Mouse (Mus musculus): ENCODE results near the gene Pdpr. TPM values are rescaled to one million over a fixed set of nuclear protein-coding genes. Genes with fewer than 3 reads are reported as not detected.

The Pdpr gene
- polyA plus RNA-seq (2015; fragmentation: Nextera tagmentation; extraction: Ambion mirVana): 10.3 and 13.6 TPM in 2 replicates

DNA sequence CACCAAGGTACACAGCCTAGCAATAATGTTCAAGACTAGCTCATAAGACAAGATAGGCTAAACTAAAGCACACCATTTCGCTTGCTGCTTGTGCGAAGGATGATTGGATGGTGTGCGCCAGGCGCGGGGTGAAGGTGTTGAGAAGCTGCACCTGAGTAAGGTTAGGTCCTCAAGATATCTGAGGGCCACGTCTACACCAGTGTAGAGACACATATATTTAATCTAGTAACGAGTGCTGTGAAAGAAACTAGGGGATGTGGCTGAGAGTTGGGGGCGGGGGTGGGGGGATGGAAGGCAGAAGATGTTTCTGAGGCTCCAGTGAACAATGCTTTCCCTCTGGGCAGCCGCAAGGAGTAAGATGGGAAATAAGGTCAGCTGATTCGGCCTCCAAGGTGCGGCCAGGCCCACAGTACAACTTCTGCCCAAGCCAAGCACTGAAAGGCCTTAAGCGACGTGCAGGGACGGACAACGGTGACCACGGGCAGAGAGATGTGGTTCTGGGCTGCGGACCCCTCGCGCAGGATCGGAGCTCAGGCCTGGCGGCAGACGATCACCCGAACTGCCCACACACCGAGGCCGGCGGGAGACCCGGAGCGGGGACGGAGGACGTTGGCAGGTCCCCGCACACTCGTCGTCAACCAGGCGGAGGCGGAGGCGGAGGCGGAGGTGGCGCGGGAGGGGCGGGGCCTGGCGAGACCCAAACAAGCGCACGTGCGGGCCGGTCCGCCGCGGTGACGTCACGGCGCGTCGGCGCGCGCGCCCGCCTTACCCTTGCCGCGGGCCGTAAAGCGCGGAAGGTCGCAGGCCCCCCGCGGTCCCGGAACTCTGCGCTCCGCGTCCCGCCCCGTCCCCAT, at the start of gene Pdpr:
TSS of gene Pdpr (plus strand) at position 766 of the 854 bp plus-strand sequence.
- H3K27me3 ChIP-seq (ENCODE audit: control insufficient read depth, insufficient read depth, low read length): no peaks in the 10 kb centered on the region
- no peaks in the 10 kb centered on the region for H3K9me3 ChIP-seq (replicated peaks; ENCODE audit: control insufficient read depth, low read length)
- no peaks in the 10 kb centered on the region for H3K36me3 ChIP-seq (ENCODE audit: control insufficient read depth, insufficient read depth)
- H3K9ac ChIP-seq (ENCODE audit: low read length): peak within 1 kb of the TSS; percentile 82
- H3K4me1 ChIP-seq (ENCODE audit: control insufficient read depth, insufficient read depth, low read length): peaks cover 13% of the 10 kb centered on the region
- H3K27ac ChIP-seq (ENCODE audit: low read length): peak within 1 kb of the TSS; percentile 62
- H3K4me3 ChIP-seq (ENCODE audit: low read length): peak within 1 kb of the TSS; percentile 65
- H3K4me2 ChIP-seq (ENCODE audit: low read depth, low read length): peak within 1 kb of the TSS; percentile 79
- WGBS: 7% methylated on average over 44 of the region's 72 CpGs
- ATAC-seq (replicated peaks; ENCODE audit: extremely low read depth, insufficient read depth, low FRiP score): peak; percentile 92

GRCm38 (mm10) chr8:111048694-111049093, 45.7 kb upstream of the Pdpr start:
- H3K9ac ChIP-seq (ENCODE audit: low read length): no peak overlapping the region
- no peak overlapping the region for H3K4me3 ChIP-seq (ENCODE audit: low read length)
- no peak for ATAC-seq (replicated peaks; ENCODE audit: extremely low read depth, insufficient read depth, low FRiP score)

DNA sequence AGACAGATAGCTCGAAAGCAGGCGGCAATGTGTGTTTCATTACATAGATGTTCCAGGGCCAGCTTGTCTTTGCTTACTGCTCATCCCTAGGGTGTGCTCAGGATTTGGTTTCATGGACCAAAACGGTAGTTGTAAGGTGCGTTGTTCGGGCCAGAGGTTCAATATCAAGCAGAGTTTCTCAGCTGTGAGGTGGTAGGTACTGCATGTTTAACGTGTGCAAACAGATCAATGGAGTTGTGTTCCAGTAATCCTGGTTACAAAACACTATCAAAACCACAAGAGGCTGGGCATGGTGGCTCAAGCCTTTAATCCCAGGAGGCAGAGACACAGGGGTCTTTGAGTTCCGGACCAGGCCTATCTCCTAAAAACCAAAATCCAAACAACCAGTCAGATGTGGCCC, 45.3 kb upstream of the Pdpr start:
- H3K9me3 ChIP-seq (replicated peaks; ENCODE audit: control insufficient read depth, low read length): no peaks in the 10 kb centered on the region
- peaks cover 92% of the 10 kb centered on the region for H3K36me3 ChIP-seq (ENCODE audit: control insufficient read depth, insufficient read depth)
- H3K4me2 ChIP-seq (ENCODE audit: low read depth, low read length): no peak overlapping the region
- 95% methylated on average over 7 of the region's 7 CpGs for WGBS
- H3K4me3 ChIP-seq (ENCODE audit: low read length): no peak overlapping the region
- H3K27me3 ChIP-seq (ENCODE audit: control insufficient read depth, insufficient read depth, low read length): no peaks in the 10 kb centered on the region
- H3K27ac ChIP-seq (ENCODE audit: low read length): no peak overlapping the region
- no peak for ATAC-seq (replicated peaks; ENCODE audit: extremely low read depth, insufficient read depth, low FRiP score)
- H3K4me1 ChIP-seq (ENCODE audit: control insufficient read depth, insufficient read depth, low read length): no peaks in the 10 kb centered on the region
- no peak overlapping the region for H3K9ac ChIP-seq (ENCODE audit: low read length)

More at GRCm38 (mm10) chr8:111048694-111049093, 45.7 kb upstream of the Pdpr start:
- H3K4me2 ChIP-seq (ENCODE audit: low read depth, low read length): no peak overlapping the region
- WGBS: 90% methylated on average over 2 of the region's 2 CpGs
- H3K36me3 ChIP-seq (ENCODE audit: control insufficient read depth, insufficient read depth): peaks cover 91% of the 10 kb centered on the region
- no peaks in the 10 kb centered on the region for H3K27me3 ChIP-seq (ENCODE audit: control insufficient read depth, insufficient read depth, low read length)
- H3K9me3 ChIP-seq (replicated peaks; ENCODE audit: control insufficient read depth, low read length): no peaks in the 10 kb centered on the region
- no peaks in the 10 kb centered on the region for H3K4me1 ChIP-seq (ENCODE audit: control insufficient read depth, insufficient read depth, low read length)
- no peak overlapping the region for H3K27ac ChIP-seq (ENCODE audit: low read length)

DNA sequence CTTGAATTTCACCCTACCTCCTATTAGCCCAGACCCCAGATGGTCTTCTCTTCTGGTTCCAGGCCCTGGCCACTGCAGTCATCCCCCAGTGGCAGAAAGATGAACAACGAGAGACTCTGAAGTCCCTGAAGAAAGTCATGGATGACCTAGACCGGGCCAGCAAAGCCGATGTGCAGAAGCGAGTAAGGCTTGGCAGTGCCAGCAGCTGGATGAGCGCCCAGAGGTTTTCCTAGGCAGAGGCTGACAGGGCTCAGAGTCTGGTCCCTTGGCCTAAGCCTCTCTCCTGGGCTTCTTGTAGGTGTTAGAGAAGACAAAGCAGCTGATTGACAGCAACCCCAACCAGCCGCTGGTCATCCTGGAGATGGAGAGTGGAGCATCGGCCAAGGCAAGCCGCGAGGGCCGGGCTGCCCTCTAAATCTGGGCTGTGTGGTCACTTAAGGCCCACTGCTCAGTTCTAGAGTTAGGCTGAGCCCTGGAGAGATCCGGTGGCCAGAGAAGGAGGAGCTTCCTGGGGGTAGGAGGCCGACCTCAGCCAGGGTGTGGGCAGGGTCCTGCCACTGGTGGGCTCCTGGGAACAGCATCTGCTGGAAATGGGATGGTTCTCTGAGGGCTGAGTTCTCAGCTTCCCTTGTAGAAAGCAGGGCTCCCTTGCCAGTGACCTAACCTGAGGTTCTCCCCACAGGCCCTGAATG, 40.5 kb upstream of the Pdpr start:
- Histone ChIP-seq H3K27me3 (ENCODE audit: control insufficient read depth, insufficient read depth, low read length) (no peaks in the 10 kb centered on the region), H3K9ac (ENCODE audit: low read length) (no peak overlapping the region), H3K36me3 (ENCODE audit: control insufficient read depth, insufficient read depth) (peaks cover 64% of the 10 kb centered on the region), H3K9me3 (replicated peaks; ENCODE audit: control insufficient read depth, low read length) (no peaks in the 10 kb centered on the region), H3K27ac (ENCODE audit: low read length) (no peak overlapping the region), H3K4me2 (ENCODE audit: low read depth, low read length) (no peak overlapping the region), H3K4me3 (ENCODE audit: low read length) (no peak overlapping the region), H3K4me1 (ENCODE audit: control insufficient read depth, insufficient read depth, low read length) (peaks cover 10% of the 10 kb centered on the region)
- 89% methylated on average over 12 of the region's 12 CpGs for WGBS
- ATAC-seq (replicated peaks; ENCODE audit: extremely low read depth, insufficient read depth, low FRiP score): no peak

DNA sequence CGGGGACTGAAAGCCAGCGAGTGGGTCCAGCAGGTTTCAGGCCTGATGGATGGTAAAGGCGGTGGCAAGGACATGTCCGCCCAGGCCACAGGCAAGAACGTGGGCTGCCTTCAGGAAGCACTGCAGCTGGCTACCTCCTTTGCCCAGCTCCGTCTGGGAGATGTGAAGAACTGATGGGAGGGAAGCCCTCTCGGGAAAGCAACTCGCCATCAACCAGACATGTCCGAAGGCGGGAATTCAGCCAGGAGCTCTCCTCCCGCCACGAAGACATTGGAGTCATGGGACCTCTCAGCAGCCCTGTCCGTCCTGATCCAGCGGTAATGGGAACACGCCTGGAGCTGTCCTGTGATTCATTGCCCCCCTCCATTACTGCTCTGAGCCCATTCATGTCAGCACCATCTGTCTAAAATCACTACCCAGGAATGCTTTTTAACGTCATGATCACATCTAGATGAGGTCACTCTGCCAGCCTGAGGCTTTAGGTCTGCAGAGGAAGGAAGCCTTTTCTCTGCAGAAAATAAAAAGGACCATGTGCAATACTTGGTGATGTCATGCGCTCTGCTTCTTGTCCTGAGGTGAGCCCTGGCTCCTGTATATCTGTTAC, 39.3 kb upstream of the Pdpr start:
- Histone ChIP-seq H3K4me2 (ENCODE audit: low read depth, low read length) (no peak overlapping the region), H3K36me3 (ENCODE audit: control insufficient read depth, insufficient read depth) (peaks cover 52% of the 10 kb centered on the region), H3K9ac (ENCODE audit: low read length) (no peak overlapping the region), H3K9me3 (replicated peaks; ENCODE audit: control insufficient read depth, low read length) (no peaks in the 10 kb centered on the region), H3K27ac (ENCODE audit: low read length) (no peak overlapping the region), H3K4me1 (ENCODE audit: control insufficient read depth, insufficient read depth, low read length) (peaks cover 12% of the 10 kb centered on the region), H3K27me3 (ENCODE audit: control insufficient read depth, insufficient read depth, low read length) (no peaks in the 10 kb centered on the region), H3K4me3 (ENCODE audit: low read length) (no peak overlapping the region)
- 82% methylated on average over 17 of the region's 17 CpGs for WGBS
- ATAC-seq (replicated peaks; ENCODE audit: extremely low read depth, insufficient read depth, low FRiP score): no peak

DNA sequence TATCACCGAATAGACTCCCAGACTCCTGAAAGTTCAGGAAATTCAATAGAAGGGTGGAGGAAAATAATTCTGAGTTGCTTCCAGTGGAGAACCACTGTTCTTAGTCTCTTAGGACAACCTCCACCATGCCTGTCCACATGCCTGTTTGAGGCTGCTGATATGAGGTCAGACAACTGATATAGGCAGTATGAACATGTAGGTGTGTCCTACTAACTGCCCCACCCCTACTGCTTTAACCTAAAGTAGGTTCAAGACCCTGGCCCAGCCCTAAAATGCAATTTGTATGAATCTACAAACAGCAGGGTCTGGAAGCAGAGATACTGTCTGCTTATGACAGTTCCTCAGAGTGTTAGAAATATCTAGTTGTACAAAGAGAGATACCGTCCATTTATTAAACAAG, 38.8 kb upstream of the Pdpr start:
- 59% methylated on average over 2 of the region's 2 CpGs for WGBS
- no peak for ATAC-seq (replicated peaks; ENCODE audit: extremely low read depth, insufficient read depth, low FRiP score)
- Histone ChIP-seq H3K9me3 (replicated peaks; ENCODE audit: control insufficient read depth, low read length) (no peaks in the 10 kb centered on the region), H3K4me1 (ENCODE audit: control insufficient read depth, insufficient read depth, low read length) (peaks cover 12% of the 10 kb centered on the region), H3K36me3 (ENCODE audit: control insufficient read depth, insufficient read depth) (peaks cover 47% of the 10 kb centered on the region), H3K27me3 (ENCODE audit: control insufficient read depth, insufficient read depth, low read length) (no peaks in the 10 kb centered on the region), H3K27ac (ENCODE audit: low read length) (no peak overlapping the region), H3K4me2 (ENCODE audit: low read depth, low read length) (no peak overlapping the region), H3K9ac (ENCODE audit: low read length) (no peak overlapping the region), H3K4me3 (ENCODE audit: low read length) (peak overlapping the region; percentile 84; the same call in 1 of the 2 replicates)

DNA sequence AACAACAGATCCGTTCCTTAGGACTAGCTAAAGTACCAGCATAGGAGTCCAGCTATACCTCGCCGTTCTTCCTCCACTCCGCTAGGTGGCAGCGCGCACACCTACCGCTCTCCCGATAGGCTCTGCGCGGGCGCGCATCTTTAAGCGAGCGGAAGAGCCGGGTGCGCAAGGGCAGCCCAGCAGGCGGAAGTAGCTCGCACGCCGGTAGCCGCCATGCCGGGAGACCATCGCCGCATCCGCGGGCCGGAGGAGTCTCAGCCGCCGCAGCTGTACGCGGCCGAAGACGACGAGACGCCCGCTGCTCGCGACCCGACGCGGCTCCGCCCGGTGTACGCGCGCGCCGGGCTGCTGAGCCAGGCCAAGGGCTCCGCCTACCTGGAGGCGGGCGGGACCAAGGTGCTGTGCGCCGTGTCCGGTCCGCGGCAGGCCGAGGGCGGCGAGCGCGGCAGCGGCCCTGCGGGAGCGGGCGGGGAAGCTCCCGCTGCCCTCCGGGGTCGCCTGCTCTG, 38.2 kb upstream of the Pdpr start, which contains the start of gene Exosc6:
TSS of gene Exosc6 (plus strand) at position 182 of the 506 bp plus-strand sequence.
- H3K27me3 ChIP-seq (ENCODE audit: control insufficient read depth, insufficient read depth, low read length): no peaks in the 10 kb centered on the region
- H3K9me3 ChIP-seq (replicated peaks; ENCODE audit: control insufficient read depth, low read length): no peaks in the 10 kb centered on the region
- H3K36me3 ChIP-seq (ENCODE audit: control insufficient read depth, insufficient read depth): peaks cover 43% of the 10 kb centered on the region
- H3K4me3 ChIP-seq (ENCODE audit: low read length): peak within 1 kb of the TSS; percentile 84
- WGBS: under 1% methylated on average over 61 of the region's 68 CpGs
- peak within 1 kb of the TSS; percentile 86 for H3K9ac ChIP-seq (ENCODE audit: low read length)
- peak within 1 kb of the TSS; percentile 83 for H3K27ac ChIP-seq (ENCODE audit: low read length)
- ATAC-seq (replicated peaks; ENCODE audit: extremely low read depth, insufficient read depth, low FRiP score): peak; percentile 90
- peaks cover 13% of the 10 kb centered on the region for H3K4me1 ChIP-seq (ENCODE audit: control insufficient read depth, insufficient read depth, low read length)
- peak within 1 kb of the TSS; percentile 86 for H3K4me2 ChIP-seq (ENCODE audit: low read depth, low read length)

DNA sequence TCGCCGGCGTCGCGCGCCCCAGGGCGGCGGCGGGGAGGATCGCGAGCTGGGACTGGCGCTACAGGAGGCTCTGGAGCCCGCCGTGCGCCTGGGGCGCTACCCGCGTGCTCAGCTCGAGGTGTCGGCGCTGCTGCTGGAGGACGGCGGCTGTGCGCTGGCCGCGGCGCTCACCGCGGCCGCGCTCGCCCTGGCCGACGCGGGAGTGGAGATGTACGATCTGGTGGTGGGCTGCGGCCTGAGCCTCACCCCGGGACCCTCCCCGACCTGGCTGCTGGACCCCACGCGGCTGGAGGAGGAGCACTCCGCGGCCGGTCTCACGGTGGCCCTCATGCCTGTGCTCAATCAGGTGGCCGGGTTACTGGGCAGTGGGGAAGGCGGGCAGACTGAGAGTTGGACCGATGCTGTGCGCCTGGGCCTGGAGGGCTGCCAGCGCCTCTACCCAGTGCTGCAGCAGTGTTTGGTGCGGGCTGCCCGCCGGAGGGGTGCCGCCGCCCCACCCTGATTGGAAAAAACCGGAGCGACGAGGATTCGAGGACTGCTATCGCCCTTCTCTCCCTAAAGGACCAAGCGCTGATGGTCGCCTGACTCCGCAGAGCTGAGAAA, 37.6 kb upstream of the Pdpr start:
- WGBS: under 1% methylated on average over 63 of the region's 63 CpGs
- Histone ChIP-seq H3K27ac (ENCODE audit: low read length) (peak overlapping the region; percentile 83), H3K9me3 (replicated peaks; ENCODE audit: control insufficient read depth, low read length) (no peaks in the 10 kb centered on the region), H3K27me3 (ENCODE audit: control insufficient read depth, insufficient read depth, low read length) (no peaks in the 10 kb centered on the region), H3K9ac (ENCODE audit: low read length) (peak overlapping the region; percentile 86), H3K36me3 (ENCODE audit: control insufficient read depth, insufficient read depth) (peaks cover 38% of the 10 kb centered on the region), H3K4me1 (ENCODE audit: control insufficient read depth, insufficient read depth, low read length) (peaks cover 18% of the 10 kb centered on the region), H3K4me3 (ENCODE audit: low read length) (peak overlapping the region; percentile 84), H3K4me2 (ENCODE audit: low read depth, low read length) (peak overlapping the region; percentile 86)
- peak; percentile 58 for ATAC-seq (replicated peaks; ENCODE audit: extremely low read depth, insufficient read depth, low FRiP score)
